Mouse (Mus musculus): ENCODE data around the gene Pigk.

Gene Pigk

DNA sequence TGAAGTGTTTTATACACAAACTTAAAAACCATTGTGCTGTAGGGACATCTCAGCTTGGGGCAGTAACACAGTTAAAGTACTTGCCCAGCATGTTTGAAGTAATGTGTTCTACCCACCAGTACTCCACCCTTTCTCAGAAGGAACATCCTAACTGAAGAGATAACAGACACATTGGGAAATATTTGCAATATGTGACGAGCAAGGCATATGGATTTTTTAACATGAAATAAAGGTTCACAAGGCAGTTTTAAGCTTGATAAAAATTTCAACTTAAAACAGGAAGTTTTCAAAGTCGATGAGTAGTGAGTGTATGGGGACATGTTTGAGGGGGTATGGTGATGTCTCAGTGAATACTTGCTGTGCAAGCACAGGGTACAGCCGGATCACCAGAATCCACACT, 222.4 kb downstream of the Pigk start:
- no peak for DNase-seq (ENCODE audit: extremely low spot score)

DNA sequence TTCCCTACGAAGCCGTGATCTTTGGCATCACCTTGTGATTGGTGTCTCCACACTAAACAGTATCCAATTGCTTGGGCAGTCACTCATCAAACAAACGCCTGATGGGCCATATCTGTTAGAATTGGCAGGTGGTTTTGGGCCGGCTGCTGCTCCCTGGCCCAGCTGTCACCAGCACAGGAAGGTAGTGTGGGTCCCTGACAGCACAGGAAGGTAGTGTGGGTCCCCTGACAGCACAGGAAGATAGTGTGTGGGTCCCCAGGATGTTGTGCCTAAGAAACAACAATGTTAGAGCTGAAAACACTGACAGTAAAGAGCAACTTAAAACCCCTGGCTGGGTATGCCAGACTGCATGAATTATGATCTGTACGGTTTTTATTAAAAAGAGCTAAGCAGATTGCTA, 227.8 kb downstream of the Pigk start:
- no peak for DNase-seq (ENCODE audit: extremely low spot score)

DNA sequence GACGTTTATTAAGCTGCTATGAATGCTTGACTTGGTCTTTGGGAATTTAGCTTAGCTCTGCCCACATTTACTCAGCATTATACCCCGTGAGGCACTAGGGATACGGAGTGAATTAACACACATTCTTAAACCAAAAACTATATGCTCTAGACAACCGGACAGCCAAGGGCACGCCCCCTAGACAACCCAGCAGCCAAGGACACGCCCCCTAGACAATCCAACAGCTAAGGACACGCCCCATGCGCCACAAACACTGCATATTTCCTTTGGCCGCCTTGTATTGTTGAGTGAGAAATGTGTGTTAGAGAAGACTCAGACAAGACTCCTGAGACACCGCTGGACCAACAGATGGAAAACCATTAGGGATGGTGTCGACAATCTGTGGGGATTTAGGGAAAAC, 229.1 kb downstream of the Pigk start:
- DNase-seq (ENCODE audit: extremely low spot score), result no peak

DNA sequence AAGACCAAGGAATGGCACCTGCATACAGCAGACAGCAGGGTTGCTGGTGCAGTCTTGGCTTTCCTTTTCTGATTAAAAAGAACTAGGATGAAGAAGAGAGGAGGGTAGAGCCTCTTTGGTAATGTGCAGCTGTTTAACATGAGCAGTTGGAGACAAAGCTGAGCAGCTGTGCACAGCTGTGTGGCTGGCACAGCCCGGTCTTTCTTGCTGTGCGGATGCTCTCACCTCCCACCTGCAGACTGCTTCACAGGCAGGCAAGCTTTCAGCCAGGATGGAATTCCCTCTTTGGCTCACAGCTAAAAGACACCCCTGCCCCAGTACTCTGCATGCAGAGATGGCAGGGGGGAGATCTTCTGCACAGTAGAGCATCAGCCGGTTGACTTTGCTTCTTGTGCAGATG, 230.9 kb downstream of the Pigk start:
- DNase-seq (ENCODE audit: extremely low spot score), result no peak

- no peak for DNase-seq (ENCODE audit: extremely low spot score)
Observed at GRCm38 (mm10) chr3:152947031-152947640, 233.2 kb downstream of the Pigk start.

DNA sequence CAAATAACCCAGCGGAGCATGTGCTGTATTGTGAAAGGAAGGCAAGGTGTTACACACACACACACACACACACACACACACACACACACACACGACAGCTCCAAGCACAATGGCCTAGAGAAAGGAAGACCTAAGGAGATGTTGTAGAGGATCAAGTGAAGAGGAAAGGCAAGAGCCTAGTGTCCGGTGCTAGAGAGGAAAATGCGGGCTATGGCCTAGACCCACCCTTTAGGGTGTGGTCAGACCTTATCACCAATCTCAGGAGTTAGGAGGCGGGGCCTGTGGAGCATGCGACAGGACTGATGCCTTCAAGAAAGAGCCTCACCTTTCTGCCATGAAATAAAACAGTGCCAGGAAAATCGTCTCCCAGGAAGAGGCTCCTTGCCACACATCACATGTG, 234.7 kb downstream of the Pigk start:
- DNase-seq (ENCODE audit: extremely low spot score), result no peak

- DNase-seq (ENCODE audit: extremely low spot score), result no peak
Observed at GRCm38 (mm10) chr3:152949233-152949777, 235.4 kb downstream of the Pigk start.

DNA sequence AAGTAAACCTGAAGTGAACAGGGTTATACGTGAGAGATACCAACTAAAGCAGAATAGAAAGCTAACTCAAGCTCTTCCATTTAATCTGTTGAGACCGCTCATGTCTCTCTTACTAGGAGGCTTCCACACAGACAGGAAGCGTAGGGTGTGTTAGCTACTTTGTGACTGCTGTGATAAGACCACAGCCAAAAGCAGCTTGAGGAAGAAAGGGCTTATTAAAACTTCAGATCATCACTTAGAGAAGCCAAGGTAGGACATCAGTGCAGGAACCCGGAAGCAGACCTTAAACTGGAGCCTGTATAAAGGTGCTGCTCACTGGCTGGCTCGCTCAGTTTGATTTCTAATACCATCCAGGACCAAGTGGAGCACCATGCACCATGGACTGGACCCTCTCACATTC, 236.4 kb downstream of the Pigk start:
- no peak for DNase-seq (ENCODE audit: extremely low spot score)

DNA sequence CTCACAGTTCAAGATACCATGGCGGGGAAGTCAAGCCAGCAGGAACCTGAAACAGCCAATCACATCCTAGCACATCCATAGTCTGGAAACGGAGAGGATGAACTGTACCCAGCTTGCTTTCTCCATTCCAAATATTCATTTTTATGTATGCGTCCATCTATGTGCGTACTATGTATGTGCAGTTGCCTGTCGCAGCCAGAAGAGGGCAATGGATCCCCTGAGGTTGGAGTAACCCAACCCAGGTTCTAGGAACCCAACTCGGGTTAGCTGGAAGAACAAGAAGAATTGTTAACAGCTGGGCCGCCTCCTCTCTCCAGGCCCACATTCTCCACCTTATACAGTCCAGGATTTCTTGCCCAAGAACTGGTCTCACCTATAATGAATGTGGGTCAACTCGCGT, 237.0 kb downstream of the Pigk start:
- no peak for DNase-seq (ENCODE audit: extremely low spot score)

DNA sequence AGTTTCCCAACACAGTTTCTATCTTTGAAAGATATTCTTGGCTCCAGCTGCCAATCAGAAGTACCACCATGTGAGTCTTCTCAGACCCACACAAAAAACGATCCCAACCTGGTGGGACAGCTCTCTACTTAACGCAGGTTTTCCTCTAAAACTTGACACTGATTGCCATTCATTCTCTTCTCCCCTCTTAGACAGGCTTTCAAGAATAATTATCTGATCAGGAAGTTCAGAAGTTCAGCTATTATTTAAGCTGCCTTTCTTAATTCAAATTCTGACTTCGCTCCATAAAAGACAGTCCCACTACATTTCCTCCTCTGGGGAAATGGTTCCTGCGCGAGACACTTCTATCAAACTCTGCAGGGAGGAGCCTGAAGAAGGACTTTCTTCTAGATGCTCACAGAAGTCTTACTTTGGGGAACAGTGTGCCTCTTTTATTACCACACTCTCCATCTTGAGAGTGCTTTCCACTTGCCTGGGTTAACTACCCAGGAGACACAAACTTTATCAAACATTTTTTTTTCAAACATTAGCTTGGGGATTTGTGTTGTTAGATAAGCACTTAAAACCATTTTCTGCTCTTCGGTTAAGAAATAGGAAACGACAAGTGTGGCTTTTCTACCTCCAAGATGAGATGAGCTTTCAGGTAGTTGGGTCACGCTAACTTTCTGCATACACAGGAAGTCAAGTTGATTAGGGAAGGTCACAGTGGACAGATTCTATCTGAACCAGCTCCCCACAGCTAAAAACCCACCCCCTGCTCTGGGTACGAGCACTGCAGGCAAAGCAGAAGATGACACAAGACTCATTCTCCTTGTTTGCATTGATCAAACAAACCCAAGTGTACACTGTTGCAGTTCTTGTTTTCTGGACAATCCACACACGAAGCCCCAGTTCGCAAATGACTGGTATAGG, 238.0 kb downstream of the Pigk start:
- no peak for DNase-seq (ENCODE audit: extremely low spot score)

DNA sequence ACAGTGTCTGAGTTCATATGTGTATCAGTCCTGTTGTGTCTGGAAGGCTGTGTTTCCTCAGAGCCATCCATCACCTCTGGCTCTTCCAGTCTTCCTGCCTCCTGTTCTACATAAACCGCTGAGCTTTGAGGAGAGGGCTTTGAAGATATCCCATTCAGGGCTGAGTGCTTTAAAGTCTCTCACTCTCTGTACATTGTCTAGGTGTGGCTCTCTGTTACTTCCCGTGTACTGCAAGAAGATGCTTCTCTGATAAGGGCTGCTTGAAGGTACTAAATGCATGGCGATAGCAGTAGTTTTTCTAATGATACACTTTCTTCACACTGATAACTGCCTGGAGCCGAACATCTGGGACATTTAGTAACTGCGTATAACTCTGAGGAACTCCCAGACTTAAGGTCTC, 242.1 kb downstream of the Pigk start:
- no peak for DNase-seq (ENCODE audit: extremely low spot score)

- DNase-seq (ENCODE audit: extremely low spot score), result no peak
Observed at GRCm38 (mm10) chr3:152956771-152957170, 242.9 kb downstream of the Pigk start.

DNA sequence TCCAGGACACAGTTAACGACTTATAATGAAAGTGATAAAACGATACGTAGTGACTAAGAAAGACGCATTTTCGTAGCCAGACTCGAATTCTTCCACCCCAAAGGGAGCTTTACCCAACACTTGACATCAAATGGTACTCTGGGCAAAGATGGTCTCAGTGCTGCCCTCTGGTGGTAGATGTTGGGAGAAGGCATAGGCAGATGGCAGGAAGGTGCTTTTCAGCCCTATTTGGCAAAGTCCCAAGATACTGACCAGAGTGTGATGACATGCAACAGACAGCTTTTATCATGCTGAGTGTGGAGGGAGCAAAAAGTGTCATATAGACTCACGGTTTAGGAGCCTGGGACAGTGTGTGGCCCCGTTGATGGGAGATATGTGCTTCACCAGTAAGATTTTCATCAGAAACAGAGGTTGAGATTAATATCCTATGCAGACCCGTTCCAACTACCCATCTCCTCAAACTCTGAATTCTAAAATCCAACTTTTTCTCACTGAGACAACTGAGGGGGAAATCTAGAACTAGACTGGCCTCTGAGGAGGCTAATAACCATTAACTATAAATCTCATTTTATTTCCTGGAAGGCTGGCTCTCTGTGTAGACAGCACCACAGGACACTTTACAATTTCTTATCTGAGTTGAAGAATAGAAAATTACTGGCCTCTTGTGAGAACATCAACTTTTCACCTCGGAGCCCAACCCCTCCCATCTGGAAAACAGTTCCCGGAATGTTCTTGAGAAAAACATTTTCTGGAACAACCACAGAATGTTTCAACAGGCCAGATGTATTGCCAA, 244.7 kb downstream of the Pigk start:
- peak; percentile 67 for DNase-seq (ENCODE audit: extremely low spot score)

GRCm38 (mm10) chr3:152961855-152962376, 248.0 kb downstream of the Pigk start:
- no peak for DNase-seq (ENCODE audit: extremely low spot score)

GRCm38 (mm10) chr3:152969774-152970347, 256.0 kb downstream of the Pigk start:
- DNase-seq (ENCODE audit: extremely low spot score), result no peak

DNA sequence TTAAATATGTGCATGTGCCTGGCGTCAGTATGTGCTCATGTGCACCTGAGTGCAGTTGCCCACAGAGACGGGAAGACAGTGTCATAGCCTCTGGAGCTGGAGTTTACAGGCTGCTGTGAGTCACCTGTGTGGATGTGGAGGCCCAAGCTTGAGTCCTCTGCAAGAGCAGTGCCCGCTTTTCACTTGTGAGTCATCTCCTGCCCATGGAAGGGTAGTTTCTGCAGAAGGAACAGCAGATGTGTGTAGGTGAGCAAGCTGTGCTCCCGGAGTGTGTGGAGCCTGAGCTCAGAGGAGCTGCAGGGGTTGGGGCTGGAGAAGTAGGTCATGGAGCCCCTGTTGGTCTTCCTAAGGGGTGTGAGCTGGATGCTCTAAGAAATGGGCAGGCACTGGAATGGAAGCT, 257.5 kb downstream of the Pigk start:
- DNase-seq (ENCODE audit: extremely low spot score), result no peak

GRCm38 (mm10) chr3:152979481-152980092, 265.7 kb downstream of the Pigk start:
- no peak for DNase-seq (ENCODE audit: extremely low spot score)

DNA sequence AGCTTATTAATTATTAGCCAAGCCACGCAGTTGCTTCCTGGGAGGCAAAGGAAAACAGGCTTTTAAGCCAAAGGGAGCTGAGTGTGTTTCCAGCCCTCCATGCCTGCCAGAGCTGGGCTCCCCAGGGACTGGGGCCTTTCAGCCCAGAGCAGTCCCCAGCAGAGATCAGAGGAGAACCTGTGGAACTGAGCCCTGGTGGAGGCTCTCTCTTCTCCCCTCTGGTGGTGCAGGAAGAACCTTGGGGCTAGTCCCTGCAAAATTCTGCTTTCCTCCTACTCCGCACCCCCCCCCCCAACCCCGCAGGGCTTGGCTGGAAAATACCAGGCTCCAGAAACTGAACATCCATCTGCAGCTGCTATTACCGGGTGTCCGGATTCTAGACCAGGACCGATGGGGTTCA, 266.5 kb downstream of the Pigk start:
- no peak for DNase-seq (ENCODE audit: extremely low spot score)

GRCm38 (mm10) chr3:152980978-152981974, 267.4 kb downstream of the Pigk start:
- peak; percentile 61 for DNase-seq (ENCODE audit: extremely low spot score)

DNA sequence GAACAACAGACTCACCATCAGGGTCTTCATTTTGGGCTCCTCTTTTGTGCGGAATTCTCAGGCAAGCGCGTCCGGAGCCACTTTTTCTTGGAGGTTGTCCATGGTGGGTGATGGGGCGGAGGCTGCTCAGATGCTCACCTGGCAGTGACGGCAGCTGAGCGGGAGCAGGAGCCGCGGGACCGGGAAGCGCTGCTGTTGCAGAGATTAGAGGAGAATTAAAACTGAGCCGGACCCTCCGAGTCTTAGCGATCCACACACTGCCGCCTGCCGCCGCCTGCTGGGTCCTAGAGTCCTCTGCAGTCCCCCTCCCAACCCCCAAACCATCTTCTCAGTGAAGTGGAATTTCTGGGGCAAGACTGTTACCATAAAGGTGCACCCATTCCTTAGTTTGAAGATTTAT, 268.1 kb downstream of the Pigk start, which contains the start of gene St6galnac5:
Gene St6galnac5 (minus strand): TSS at position 259 of the 400 bp plus-strand sequence.
- DNase-seq (ENCODE audit: extremely low spot score), result peak; percentile 56
